ENCODE assay signal across 7 mouse cellular contexts in genomic region chr1:162857766-162858747, GRCm38 (mm10). TPM values are rescaled to one million over a fixed set of nuclear protein-coding genes. Genes with fewer than 3 reads are reported as not detected.
A peak's percentile ranks its signal among the peaks of the same experiment; 100 is the strongest.
DNase-seq lines count a peak whose midpoint lies in the region; ATAC-seq and TF ChIP-seq lines count a peak whose summit lies in the region.

No protein-coding gene starts in this region.

- DNase-seq in lung, postnatal 0 days (ENCODE audit: low spot score), result no peak
- DNase-seq in lung, postnatal 36 days, result no peak
- no peak for DNase-seq in hindbrain, embryonic 11.5 days (ENCODE audit: low spot score)
- DNase-seq in limb, embryonic 10.5 days (ENCODE audit: low spot score), result no peak
- DNase-seq in adipocyte (ENCODE audit: low spot score), result no peak
- DNase-seq in right cerebral cortex, adult 2 months (ENCODE audit: low spot score in 2 of 2), result no peak

- H3K27me3 ChIP-seq in lung, postnatal 0 days (replicated peaks; ENCODE audit: insufficient read depth, low read length), result no peaks in the 10 kb centered on the region
- H3K27me3 ChIP-seq in hindbrain, embryonic 11.5 days (ENCODE audit: control insufficient read depth, insufficient read depth, low read length), result no peaks in the 10 kb centered on the region
- no peaks in the 10 kb centered on the region for H3K27me3 ChIP-seq in limb, embryonic 10.5 days (ENCODE audit: low read depth, poor library complexity, severe bottlenecking)
- no peaks in the 10 kb centered on the region for H3K27me3 ChIP-seq in stomach, embryonic 16.5 days (ENCODE audit: control insufficient read depth, insufficient read depth, low read length)

- peaks cover 7% of the 10 kb centered on the region; the same call in 1 of the 2 replicates for H3K4me1 ChIP-seq in lung, postnatal 0 days (ENCODE audit: insufficient read depth, low read depth, low read length)
- 0 out of 2 replicates have a peak, but pooled peaks cover 2% of the 10 kb centered on the region for H3K4me1 ChIP-seq in hindbrain, embryonic 11.5 days (replicated peaks; ENCODE audit: control insufficient read depth, insufficient read depth, low read length)
- H3K4me1 ChIP-seq in limb, embryonic 10.5 days, result peaks cover 30% of the 10 kb centered on the region
- peaks cover 7% of the 10 kb centered on the region; the same call in 1 of the 2 replicates for H3K4me1 ChIP-seq in stomach, embryonic 16.5 days (ENCODE audit: control insufficient read depth, insufficient read depth, low read length)

- no peaks in the 10 kb centered on the region for H3K9me3 ChIP-seq in lung, postnatal 0 days (ENCODE audit: low read length)
- H3K9me3 ChIP-seq in hindbrain, embryonic 11.5 days (ENCODE audit: control insufficient read depth, low read length), result no peaks in the 10 kb centered on the region
- H3K9me3 ChIP-seq in limb, embryonic 10.5 days (replicated peaks), result no peaks in the 10 kb centered on the region
- no peaks in the 10 kb centered on the region for H3K9me3 ChIP-seq in stomach, embryonic 16.5 days (replicated peaks; ENCODE audit: control insufficient read depth, low read length)

- no peaks in the 10 kb centered on the region for H3K36me3 ChIP-seq in lung, postnatal 0 days (ENCODE audit: insufficient read depth, low read length)
- H3K36me3 ChIP-seq in hindbrain, embryonic 11.5 days (ENCODE audit: control insufficient read depth, insufficient read depth, low read length), result no peaks in the 10 kb centered on the region
- H3K36me3 ChIP-seq in limb, embryonic 10.5 days, result no peaks in the 10 kb centered on the region
- no peaks in the 10 kb centered on the region for H3K36me3 ChIP-seq in stomach, embryonic 16.5 days (ENCODE audit: control insufficient read depth, insufficient read depth, low read length)

- H3K27ac ChIP-seq in lung, postnatal 0 days (ENCODE audit: low read length), result no peak overlapping the region
- no peak overlapping the region for H3K27ac ChIP-seq in hindbrain, embryonic 11.5 days (ENCODE audit: low read depth, low read length)
- peak overlapping the region; percentile 65; the same call in 1 of the 2 replicates for H3K27ac ChIP-seq in limb, embryonic 10.5 days
- peak overlapping the region; percentile 66 for H3K27ac ChIP-seq in stomach, embryonic 16.5 days (ENCODE audit: low read length)

- no peak overlapping the region for H3K9ac ChIP-seq in lung, postnatal 0 days (replicated peaks; ENCODE audit: low read depth)
- H3K9ac ChIP-seq in hindbrain, embryonic 11.5 days (ENCODE audit: low read depth, low read length), result no peak overlapping the region
- H3K9ac ChIP-seq in stomach, embryonic 16.5 days (ENCODE audit: low read length), result no peak overlapping the region; the same call in 1 of the 2 replicates

- WGBS in lung, postnatal 0 days, result 61% methylated on average over 17 of the region's 18 CpGs
- 62% methylated on average over 18 of the region's 18 CpGs for WGBS in hindbrain, embryonic 11.5 days
- WGBS in limb, embryonic 10.5 days, result 81% methylated on average over 18 of the region's 18 CpGs
- 55% methylated on average over 18 of the region's 18 CpGs for WGBS in stomach, embryonic 16.5 days

- H3K4me2 ChIP-seq in lung, postnatal 0 days (replicated peaks; ENCODE audit: low read depth, low read length), result peak overlapping the region; percentile 51
- 0 out of 2 replicates have a peak overlapping the region, but pooled peaks have one; percentile 12 for H3K4me2 ChIP-seq in hindbrain, embryonic 11.5 days (replicated peaks; ENCODE audit: low read depth, low read length)
- peak overlapping the region; percentile 40; the same call in 1 of the 2 replicates for H3K4me2 ChIP-seq in stomach, embryonic 16.5 days (ENCODE audit: low read depth, low read length)

- H3K4me3 ChIP-seq in lung, postnatal 0 days (ENCODE audit: low read depth, low read length), result peak overlapping the region; percentile 25; the same call in 1 of the 2 replicates
- no peak overlapping the region for H3K4me3 ChIP-seq in hindbrain, embryonic 11.5 days (ENCODE audit: low read depth, low read length)
- H3K4me3 ChIP-seq in limb, embryonic 10.5 days, result no peak overlapping the region
- H3K4me3 ChIP-seq in stomach, embryonic 16.5 days (replicated peaks; ENCODE audit: low read length), result 0 out of 2 replicates have a peak overlapping the region, but pooled peaks have one; percentile 23

- TF ChIP-seq CTCF in lung, postnatal 0 days (IDR thresholded peaks at IDR 0.05), result no peak

- no peak for ATAC-seq in lung, postnatal 0 days
- ATAC-seq in hindbrain, embryonic 11.5 days (ENCODE audit: low FRiP score), result no peak
- ATAC-seq in stomach, embryonic 16.5 days (ENCODE audit: insufficient read depth, low FRiP score), result no peak

- TF ChIP-seq EP300 in lung, postnatal 0 days (IDR thresholded peaks at IDR 0.05), result no peak

RNA-seq across cellular contexts. Expression of gene Fmo1, which starts 8.4 kb away (rescaled TPM):
- polyA plus RNA-seq in lung, postnatal 0 days (2015; fragmentation: Nextera tagmentation; extraction: Ambion mirVana), result 86.4 and 103 TPM in 2 replicates
- polyA plus RNA-seq in hindbrain, embryonic 11.5 days (2014; fragmentation: Nextera tagmentation; extraction: Ambion mirVana), result 21.2 and 24.2 TPM in 2 replicates
- 1.6 and 2.1 TPM in 2 replicates for polyA plus RNA-seq in limb, embryonic 10.5 days (2016; fragmentation: Nextera tagmentation; extraction: Ambion mirVana)
- 23.2 and 29.0 TPM in 2 replicates for polyA plus RNA-seq in stomach, embryonic 16.5 days (2015; fragmentation: Nextera tagmentation; extraction: Ambion mirVana)

RNA-seq across cellular contexts. Expression of gene Fmo2, which starts 40.5 kb away (rescaled TPM):
- 266 and 286 TPM in 2 replicates for polyA plus RNA-seq in lung, postnatal 0 days (2015; fragmentation: Nextera tagmentation; extraction: Ambion mirVana)
- 0.11 and 0.17 TPM in 2 replicates for polyA plus RNA-seq in hindbrain, embryonic 11.5 days (2014; fragmentation: Nextera tagmentation; extraction: Ambion mirVana)
- polyA plus RNA-seq in limb, embryonic 10.5 days (2016; fragmentation: Nextera tagmentation; extraction: Ambion mirVana), result 0.08 TPM in 1 of 2 replicates, not detected in the other
- polyA plus RNA-seq in stomach, embryonic 16.5 days (2015; fragmentation: Nextera tagmentation; extraction: Ambion mirVana), result 8.2 and 8.5 TPM in 2 replicates

RNA-seq across cellular contexts. Expression of gene Fmo4, which starts 44.3 kb away (rescaled TPM):
- 1.6 and 2.5 TPM in 2 replicates for polyA plus RNA-seq in lung, postnatal 0 days (2015; fragmentation: Nextera tagmentation; extraction: Ambion mirVana)
- 0.06 and 0.64 TPM in 2 replicates for polyA plus RNA-seq in hindbrain, embryonic 11.5 days (2014; fragmentation: Nextera tagmentation; extraction: Ambion mirVana)
- polyA plus RNA-seq in limb, embryonic 10.5 days (2016; fragmentation: Nextera tagmentation; extraction: Ambion mirVana), result 0.08 TPM in 1 of 2 replicates, not detected in the other
- 1.3 and 1.7 TPM in 2 replicates for polyA plus RNA-seq in stomach, embryonic 16.5 days (2015; fragmentation: Nextera tagmentation; extraction: Ambion mirVana)

Comparison
In these comparisons a context has a peak if more than half of its experiments do, and no peak if none do; other contexts are left out.
1. H3K27ac ChIP-seq: peak in limb, embryonic 10.5 days (single experiment) and stomach, embryonic 16.5 days (single experiment); none in lung, postnatal 0 days (single experiment) and hindbrain, embryonic 11.5 days (single experiment).
2. H3K4me3 ChIP-seq: peak in lung, postnatal 0 days (single experiment) and stomach, embryonic 16.5 days (single experiment); none in hindbrain, embryonic 11.5 days (single experiment) and limb, embryonic 10.5 days (single experiment).
3. RNA of gene Fmo2, which starts 40.5 kb away (polyA plus RNA-seq): 266 to 286 TPM in lung, postnatal 0 days; 8.2 to 8.5 TPM in stomach, embryonic 16.5 days, 0.11 to 0.17 TPM in hindbrain, embryonic 11.5 days and 0.08 TPM in limb, embryonic 10.5 days; every median in the first group is over 10 times any median in the second.
4. Peak in every context shown above with its lines, with median percentiles within 50 percentile points of each other: H3K4me2 ChIP-seq.